Mouse (Mus musculus): Measurements from ENCODE around the gene Psmc2. TPM values are rescaled to one million over a fixed set of nuclear protein-coding genes. Genes with fewer than 3 reads are reported as not detected.

The Psmc2 gene
- polyA plus RNA-seq, 1 experiment from 2014 or later: 128 TPM

DNA sequence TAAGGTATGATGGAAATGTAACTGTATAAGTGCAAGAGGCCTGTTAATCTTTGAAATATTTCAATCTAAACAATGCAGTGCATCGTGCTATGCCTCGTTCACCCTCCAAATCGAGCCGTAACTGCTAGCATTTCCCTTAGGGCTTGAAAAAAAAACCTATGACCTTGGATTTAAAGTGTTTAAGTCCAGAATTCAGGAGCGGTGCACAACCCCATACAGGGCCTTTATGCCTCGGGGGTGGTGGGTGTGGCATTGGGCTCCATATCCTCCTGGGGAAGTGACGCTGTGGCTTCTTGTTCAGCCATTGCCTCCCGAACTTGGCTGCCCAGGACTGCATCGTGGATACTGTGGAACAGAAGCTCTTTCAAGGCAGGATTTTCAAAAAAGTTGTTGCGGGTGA is 25.8 kb downstream of the Psmc2 start:
- H3K36me3 ChIP-seq: no peaks in the 10 kb centered on the region
- no peak overlapping the region for H3K4me2 ChIP-seq
- no peak overlapping the region for H3K27ac ChIP-seq
- H3K9me3 ChIP-seq (replicated peaks): no peaks in the 10 kb centered on the region
- H3K27me3 ChIP-seq: no peaks in the 10 kb centered on the region
- no peak for ATAC-seq (replicated peaks; ENCODE audit: insufficient number of reproducible peaks, insufficient read depth, low FRiP score, low read depth)
- no peaks in the 10 kb centered on the region for H3K4me1 ChIP-seq (replicated peaks)
- H3K9ac ChIP-seq: no peak overlapping the region
- no peak overlapping the region for H3K4me3 ChIP-seq
- WGBS: 73% methylated on average over 10 of the region's 10 CpGs

DNA sequence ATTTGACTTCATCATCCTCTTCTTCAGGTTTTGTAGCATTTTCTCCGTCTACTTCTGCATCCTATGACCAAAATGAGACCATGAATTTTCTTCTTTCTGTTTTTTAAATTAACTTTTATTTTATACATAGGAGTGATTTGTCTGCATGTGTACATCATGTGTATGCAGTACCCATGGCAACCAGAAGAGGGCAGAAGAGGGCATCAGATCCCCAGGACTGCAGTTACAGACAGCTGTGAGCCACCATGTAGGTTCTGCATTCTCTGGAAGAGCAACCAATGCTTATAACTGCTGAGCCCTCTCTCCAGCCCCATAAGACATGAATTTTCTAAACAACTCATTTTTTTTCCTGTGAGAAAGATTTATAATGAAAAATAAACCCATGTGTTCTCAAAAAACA is 28.9 kb downstream of the Psmc2 start:
- H3K4me2 ChIP-seq: no peak overlapping the region
- ATAC-seq (replicated peaks; ENCODE audit: insufficient number of reproducible peaks, insufficient read depth, low FRiP score, low read depth): no peak
- H3K4me3 ChIP-seq: no peak overlapping the region
- 60% methylated on average over 1 of the region's 1 CpGs for WGBS
- H3K27me3 ChIP-seq: no peaks in the 10 kb centered on the region
- no peak overlapping the region for H3K27ac ChIP-seq
- H3K9ac ChIP-seq: no peak overlapping the region
- no peaks in the 10 kb centered on the region for H3K9me3 ChIP-seq (replicated peaks)
- no peaks in the 10 kb centered on the region for H3K36me3 ChIP-seq
- H3K4me1 ChIP-seq (replicated peaks): no peaks in the 10 kb centered on the region

GRCm38 (mm10) chr5:21826370-21826769 is 41.3 kb downstream of the Psmc2 start:
- 47% methylated on average over 7 of the region's 7 CpGs for WGBS
- H3K4me2 ChIP-seq: no peak overlapping the region

GRCm38 (mm10) chr5:21827643-21828042 is 42.6 kb downstream of the Psmc2 start:
- Histone ChIP-seq H3K9ac (no peak overlapping the region), H3K36me3 (no peaks in the 10 kb centered on the region), H3K27ac (no peak overlapping the region), H3K9me3 (replicated peaks) (no peaks in the 10 kb centered on the region), H3K4me1 (replicated peaks) (no peaks in the 10 kb centered on the region), H3K27me3 (no peaks in the 10 kb centered on the region), H3K4me3 (no peak overlapping the region), H3K4me2 (no peak overlapping the region)
- 20% methylated on average over 6 of the region's 6 CpGs for WGBS
- ATAC-seq (replicated peaks; ENCODE audit: insufficient number of reproducible peaks, insufficient read depth, low FRiP score, low read depth): no peak

More at GRCm38 (mm10) chr5:21826370-21826769, 41.3 kb downstream of the Psmc2 start:
- no peaks in the 10 kb centered on the region for H3K27me3 ChIP-seq
- no peaks in the 10 kb centered on the region for H3K4me1 ChIP-seq (replicated peaks)
- no peak for ATAC-seq (replicated peaks; ENCODE audit: insufficient number of reproducible peaks, insufficient read depth, low FRiP score, low read depth)
- H3K27ac ChIP-seq: no peak overlapping the region
- H3K9me3 ChIP-seq (replicated peaks): no peaks in the 10 kb centered on the region
- H3K4me3 ChIP-seq: no peak overlapping the region
- no peaks in the 10 kb centered on the region for H3K36me3 ChIP-seq
- H3K9ac ChIP-seq: no peak overlapping the region

DNA sequence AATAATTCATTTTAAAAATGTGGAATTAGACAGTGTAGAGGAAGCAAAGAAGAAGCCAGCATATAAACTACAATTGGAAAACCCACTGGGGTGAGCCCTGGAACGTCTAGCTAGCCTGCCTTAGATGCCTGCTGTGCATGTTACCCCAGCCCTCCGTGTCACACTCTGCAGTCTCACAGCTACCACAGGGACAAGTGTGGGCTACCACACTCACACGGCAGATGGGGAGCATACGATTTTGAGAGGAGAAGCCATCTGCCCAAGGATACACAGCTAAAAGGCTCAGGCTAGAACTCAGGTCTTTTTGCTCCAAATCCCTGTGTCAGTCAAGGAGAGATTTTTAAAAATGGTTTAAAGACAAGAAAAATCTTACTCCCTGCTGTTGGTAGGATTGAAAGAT is 43.8 kb downstream of the Psmc2 start:
- no peak overlapping the region for H3K9ac ChIP-seq
- H3K4me2 ChIP-seq: no peak overlapping the region
- ATAC-seq (replicated peaks; ENCODE audit: insufficient number of reproducible peaks, insufficient read depth, low FRiP score, low read depth): no peak
- no peaks in the 10 kb centered on the region for H3K9me3 ChIP-seq (replicated peaks)
- H3K27me3 ChIP-seq: no peaks in the 10 kb centered on the region
- H3K36me3 ChIP-seq: no peaks in the 10 kb centered on the region
- WGBS: 52% methylated on average over 4 of the region's 4 CpGs
- H3K4me1 ChIP-seq (replicated peaks): no peaks in the 10 kb centered on the region
- H3K4me3 ChIP-seq: no peak overlapping the region
- H3K27ac ChIP-seq: no peak overlapping the region

- Histone ChIP-seq H3K9ac (no peak overlapping the region), H3K36me3 (no peaks in the 10 kb centered on the region), H3K27me3 (no peaks in the 10 kb centered on the region), H3K9me3 (replicated peaks) (no peaks in the 10 kb centered on the region), H3K27ac (no peak overlapping the region), H3K4me1 (replicated peaks) (no peaks in the 10 kb centered on the region), H3K4me2 (no peak overlapping the region), H3K4me3 (no peak overlapping the region)
- 60% methylated on average over 3 of the region's 3 CpGs for WGBS
- no peak for ATAC-seq (replicated peaks; ENCODE audit: insufficient number of reproducible peaks, insufficient read depth, low FRiP score, low read depth)
Observed at GRCm38 (mm10) chr5:21831761-21832160, 46.7 kb downstream of the Psmc2 start.

DNA sequence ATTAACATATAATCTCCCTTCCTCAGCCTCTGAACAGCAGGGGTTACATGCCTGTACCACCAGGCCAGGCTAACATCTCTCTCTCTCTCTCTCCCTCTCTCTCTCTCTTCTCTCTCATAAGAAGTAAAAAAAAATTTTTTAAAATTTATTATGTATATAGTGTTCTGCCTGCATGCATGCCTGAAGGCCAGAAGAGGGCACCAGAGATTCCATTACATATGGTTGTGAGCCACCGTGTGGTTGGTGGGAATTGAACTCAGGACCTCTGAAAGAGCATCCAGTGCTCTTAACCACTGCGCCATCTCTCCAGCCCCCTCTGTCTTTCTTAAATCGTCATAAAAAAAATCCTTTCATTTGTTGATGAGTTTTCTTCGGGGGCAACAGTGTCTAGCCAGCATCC is 59.6 kb downstream of the Psmc2 start:
- WGBS: 65% methylated on average over 4 of the region's 4 CpGs
- Histone ChIP-seq H3K9me3 (replicated peaks) (no peaks in the 10 kb centered on the region), H3K4me1 (replicated peaks) (no peaks in the 10 kb centered on the region), H3K4me2 (no peak overlapping the region), H3K27ac (no peak overlapping the region), H3K36me3 (no peaks in the 10 kb centered on the region), H3K4me3 (no peak overlapping the region), H3K27me3 (no peaks in the 10 kb centered on the region), H3K9ac (no peak overlapping the region)
- ATAC-seq (replicated peaks; ENCODE audit: insufficient number of reproducible peaks, insufficient read depth, low FRiP score, low read depth): no peak

DNA sequence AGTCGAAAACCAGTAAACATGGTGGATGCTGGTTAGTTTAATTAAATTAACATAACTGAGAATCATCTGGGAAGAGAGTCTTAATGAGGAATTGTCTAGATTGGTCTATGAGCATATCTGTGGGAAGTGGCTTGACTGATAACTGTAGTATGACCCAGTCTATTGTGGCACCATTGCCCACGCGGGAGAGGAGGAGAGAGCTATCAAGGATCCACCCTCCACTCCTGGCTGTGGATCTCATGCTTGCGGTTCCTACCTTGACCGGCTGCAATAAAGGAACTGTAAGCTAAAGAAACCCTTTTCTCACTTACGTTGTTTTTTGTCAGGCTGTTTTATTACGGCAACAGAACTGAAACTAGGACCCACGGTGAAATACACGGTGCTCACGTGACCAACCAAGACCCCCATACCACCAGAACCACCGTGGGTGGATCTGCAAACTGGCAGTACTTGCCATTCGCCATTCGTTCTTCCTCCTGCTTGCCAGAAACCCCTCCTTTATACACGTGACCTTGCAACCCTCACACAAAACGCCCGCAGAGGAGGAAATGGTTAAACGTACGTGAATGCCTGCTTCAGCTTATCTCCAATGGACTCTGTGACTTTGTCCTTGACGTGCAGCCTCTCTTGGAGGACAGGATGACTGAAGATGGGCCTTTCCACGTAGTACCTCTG is 61.7 kb downstream of the Psmc2 start:
- Histone ChIP-seq H3K9ac (no peak overlapping the region), H3K4me2 (no peak overlapping the region), H3K4me3 (no peak overlapping the region), H3K27ac (no peak overlapping the region), H3K4me1 (replicated peaks) (no peaks in the 10 kb centered on the region), H3K27me3 (no peaks in the 10 kb centered on the region), H3K9me3 (replicated peaks) (no peaks in the 10 kb centered on the region), H3K36me3 (no peaks in the 10 kb centered on the region)
- 71% methylated on average over 20 of the region's 20 CpGs for WGBS
- ATAC-seq (replicated peaks; ENCODE audit: insufficient number of reproducible peaks, insufficient read depth, low FRiP score, low read depth): no peak

- Histone ChIP-seq H3K4me2 (no peak overlapping the region), H3K4me1 (replicated peaks) (no peaks in the 10 kb centered on the region), H3K27ac (no peak overlapping the region), H3K36me3 (no peaks in the 10 kb centered on the region), H3K27me3 (no peaks in the 10 kb centered on the region), H3K9ac (no peak overlapping the region), H3K9me3 (replicated peaks) (no peaks in the 10 kb centered on the region), H3K4me3 (no peak overlapping the region)
- ATAC-seq (replicated peaks; ENCODE audit: insufficient number of reproducible peaks, insufficient read depth, low FRiP score, low read depth): no peak
- WGBS: 70% methylated on average over 6 of the region's 6 CpGs
Observed at GRCm38 (mm10) chr5:21847438-21847837, 62.4 kb downstream of the Psmc2 start.

- 46% methylated on average over 10 of the region's 10 CpGs for WGBS
- H3K27ac ChIP-seq: no peak overlapping the region
- H3K27me3 ChIP-seq: no peaks in the 10 kb centered on the region
- H3K4me2 ChIP-seq: no peak overlapping the region
- no peak for ATAC-seq (replicated peaks; ENCODE audit: insufficient number of reproducible peaks, insufficient read depth, low FRiP score, low read depth)
- no peak overlapping the region for H3K4me3 ChIP-seq
- H3K9me3 ChIP-seq (replicated peaks): no peaks in the 10 kb centered on the region
- no peak overlapping the region for H3K9ac ChIP-seq
- H3K36me3 ChIP-seq: no peaks in the 10 kb centered on the region
- no peaks in the 10 kb centered on the region for H3K4me1 ChIP-seq (replicated peaks)
Observed at GRCm38 (mm10) chr5:21851679-21852340, 66.7 kb downstream of the Psmc2 start.

Data from heart, embryonic 15.5 days (tissue).